Mouse (Mus musculus) liver, adult 2 months (tissue): Measurements from ENCODE around the gene Stat1. TPM values are rescaled to one million over a fixed set of nuclear protein-coding genes. Genes with fewer than 3 reads are reported as not detected.

ENCODE experiments used
- DNase-seq: peaks from one replicate; pipeline ENCODE4 v3.0.0-alpha.2; 2011; ENCODE audit warnings: low read depth, low spot score; ENCODE audit errors: extremely low read depth
- H3K27ac ChIP-seq: fragments of 200-500 bp; replicated peaks from 2 replicates; pipeline ENCODE4 v1.5.1; 2012; ENCODE audit warnings: low read depth, mild to moderate bottlenecking, control low read depth, inconsistent platforms, low read length; ENCODE audit not compliant: insufficient read depth
- H3K27me3 ChIP-seq: fragments of 200-500 bp; 2 replicates; pipeline ENCODE4 v1.6.1; 2012; ENCODE audit warnings: mild to moderate bottlenecking, moderate library complexity, low read length, inconsistent platforms; ENCODE audit not compliant: control insufficient read depth, insufficient read depth
- H3K36me3 ChIP-seq: fragments of 200-500 bp; 2 replicates; pipeline ENCODE4 v1.6.1; 2012; ENCODE audit warnings: low read length, inconsistent platforms; ENCODE audit not compliant: control insufficient read depth, insufficient read depth
- H3K4me1 ChIP-seq: fragments of 200-500 bp; 2 replicates; pipeline ENCODE4 v1.6.1; 2011; ENCODE audit warnings: low read length; ENCODE audit not compliant: control insufficient read depth, insufficient read depth
- H3K4me3 ChIP-seq: fragments of 200-500 bp; 2 replicates; pipeline ENCODE4 v1.5.1; 2011; ENCODE audit warnings: low read depth, mild to moderate bottlenecking, control low read depth, low read length, moderate library complexity; ENCODE audit not compliant: insufficient read depth
- H3K79me2 ChIP-seq: fragments of 200-500 bp; 2 replicates; pipeline ENCODE4 v1.6.1; 2012; ENCODE audit warnings: inconsistent platforms, mild to moderate bottlenecking, low read length, moderate library complexity; ENCODE audit not compliant: control insufficient read depth, insufficient read depth
- H3K9ac ChIP-seq: fragments of 200-500 bp; 2 replicates; pipeline ENCODE4 v1.6.1; 2012; ENCODE audit warnings: low read depth, mild to moderate bottlenecking, control low read depth, inconsistent platforms, low read length
- CTCF ChIP-seq: fragments of 200-500 bp; IDR thresholded peaks from 2 replicates; pipeline ENCODE4 v1.5.1; 2011; ENCODE audit warnings: low read depth, low read length, control low read depth
- POLR2A ChIP-seq: fragments of 200-500 bp; IDR thresholded peaks from 2 replicates; pipeline ENCODE4 v1.6.1; 2011; ENCODE audit warnings: low read length, control low read depth; ENCODE audit not compliant: insufficient read depth; ENCODE audit errors: extremely low read depth
- WGBS: fragments of 180-500 bp; shearing (Covaris S2); methylation state at CpG from one replicate; pipeline ENCODE4 v1.1.7; 2018; 5-methylcytosine and 5-hydroxymethylcytosine counted together
- polyA plus RNA-seq: library from polyadenylated mRNA; depleted of rRNA; stranded (reverse); fragments of >200 nt; gene quantifications from 2 replicates; pipeline ENCODE4 v1.2.3, GENCODE M21; 2012
- total RNA-seq: library from RNA; depleted of rRNA; stranded (reverse); fragments of >200 nt; gene quantifications from 2 replicates; pipeline ENCODE4 v1.2.3, GENCODE M21; 2014

Gene Stat1
- total and polyA plus RNA-seq, 2 experiments, result 54.3 to 87.4 TPM

- 71% methylated on average over 3 of the region's 3 CpGs for WGBS
- no peak overlapping the region for H3K4me3 ChIP-seq
These were observed 1.8 kb downstream of the Stat1 start for GRCm38 (mm10) chr1:52121052-52121451.

DNA sequence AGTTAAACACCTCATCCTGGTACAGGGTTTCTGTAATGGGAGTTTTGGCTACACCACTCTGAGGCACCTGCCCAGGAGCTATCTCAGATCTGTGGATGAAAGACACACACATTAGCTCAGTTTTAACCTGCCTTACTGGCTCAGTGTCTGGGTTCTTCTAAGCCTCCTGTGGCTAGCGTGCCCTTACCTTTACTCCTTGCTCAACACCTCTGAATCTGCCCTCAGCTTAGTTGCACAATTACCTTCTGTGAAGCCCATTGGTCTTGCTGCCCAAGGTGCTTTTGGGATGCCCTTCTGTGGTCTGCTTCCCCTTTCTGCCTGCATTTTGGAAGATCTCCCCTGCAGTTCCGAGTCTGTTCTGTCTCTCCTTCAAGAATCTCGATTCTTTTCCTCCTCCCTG, 5.6 kb downstream of the Stat1 start:
- WGBS, result 62% methylated on average over 3 of the region's 3 CpGs
- no peak for TF ChIP-seq POLR2A
- TF ChIP-seq CTCF, result no peak
- no peak overlapping the region for H3K9ac ChIP-seq
- H3K4me3 ChIP-seq, result no peak overlapping the region
- H3K36me3 ChIP-seq, result peaks cover 57% of the 10 kb centered on the region
- H3K79me2 ChIP-seq, result peaks cover 2% of the 10 kb centered on the region; the same call in 1 of the 2 replicates
- H3K27me3 ChIP-seq, result no peaks in the 10 kb centered on the region
- no peak for DNase-seq
- no peak overlapping the region for H3K27ac ChIP-seq
- peaks cover 5% of the 10 kb centered on the region for H3K4me1 ChIP-seq

More at GRCm38 (mm10) chr1:52121052-52121451, 1.8 kb downstream of the Stat1 start:
- peaks cover 12% of the 10 kb centered on the region for H3K4me1 ChIP-seq
- H3K36me3 ChIP-seq, result peaks cover 31% of the 10 kb centered on the region
- H3K9ac ChIP-seq, result no peak overlapping the region; the same call in 1 of the 2 replicates
- no peak for DNase-seq
- peaks cover 2% of the 10 kb centered on the region; the same call in 1 of the 2 replicates for H3K79me2 ChIP-seq
- TF ChIP-seq CTCF (no peak), POLR2A (no peak)
- H3K27me3 ChIP-seq, result no peaks in the 10 kb centered on the region
- H3K27ac ChIP-seq, result no peak overlapping the region

DNA sequence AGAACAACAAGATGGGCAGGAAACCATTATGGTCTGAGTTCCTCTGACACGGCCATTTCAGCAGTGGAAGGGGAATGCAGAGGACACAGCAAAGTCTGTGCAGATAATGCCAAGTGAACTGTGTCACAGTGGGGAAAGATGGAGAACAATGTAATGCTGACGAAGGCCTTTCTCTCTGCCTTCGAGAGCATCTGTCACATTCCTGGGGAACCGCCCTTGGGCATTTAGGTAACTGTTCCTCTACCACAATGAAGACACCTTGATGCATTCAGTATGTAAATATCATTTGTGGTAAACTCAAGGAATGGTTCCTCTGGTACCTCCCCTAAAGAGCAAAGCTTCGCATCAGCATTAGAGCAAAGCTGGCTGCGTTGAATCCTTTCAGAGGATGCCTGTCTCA, 8.1 kb downstream of the Stat1 start:
- no peak overlapping the region for H3K4me3 ChIP-seq
- no peak overlapping the region for H3K27ac ChIP-seq
- TF ChIP-seq CTCF (no peak), POLR2A (no peak)
- peaks cover 2% of the 10 kb centered on the region; the same call in 1 of the 2 replicates for H3K79me2 ChIP-seq
- DNase-seq, result no peak
- H3K36me3 ChIP-seq, result peaks cover 72% of the 10 kb centered on the region
- H3K9ac ChIP-seq, result no peak overlapping the region
- no peaks in the 10 kb centered on the region for H3K4me1 ChIP-seq
- WGBS, result 90% methylated on average over 6 of the region's 6 CpGs
- H3K27me3 ChIP-seq, result no peaks in the 10 kb centered on the region

- no peak for TF ChIP-seq POLR2A
- no peak for TF ChIP-seq CTCF
- Histone ChIP-seq H3K4me3 (no peak overlapping the region), H3K4me1 (no peaks in the 10 kb centered on the region), H3K27ac (no peak overlapping the region), H3K79me2 (no peaks in the 10 kb centered on the region), H3K36me3 (peaks cover 74% of the 10 kb centered on the region), H3K27me3 (no peaks in the 10 kb centered on the region), H3K9ac (no peak overlapping the region)
- no peak for DNase-seq
- whole genome bisulfite sequencing, result 85% methylated on average over 6 of the region's 6 CpGs
These were observed 10.6 kb downstream of the Stat1 start for GRCm38 (mm10) chr1:52129794-52130193.

- DNase-seq, result no peak
- no peak for TF ChIP-seq CTCF
- TF ChIP-seq POLR2A, result no peak
- H3K4me3 ChIP-seq, result no peak overlapping the region
- H3K4me1 ChIP-seq, result no peaks in the 10 kb centered on the region
- 74% methylated on average over 11 of the region's 11 CpGs for WGBS
- no peaks in the 10 kb centered on the region for H3K79me2 ChIP-seq
- no peak overlapping the region for H3K9ac ChIP-seq
- peaks cover 79% of the 10 kb centered on the region for H3K36me3 ChIP-seq
- no peaks in the 10 kb centered on the region for H3K27me3 ChIP-seq
- H3K27ac ChIP-seq, result no peak overlapping the region
These were observed 12.6 kb downstream of the Stat1 start for GRCm38 (mm10) chr1:52131787-52132377.

- WGBS, result 94% methylated on average over 8 of the region's 8 CpGs
- Histone ChIP-seq H3K36me3 (peaks cover 86% of the 10 kb centered on the region), H3K4me1 (no peaks in the 10 kb centered on the region), H3K27ac (no peak overlapping the region), H3K27me3 (no peaks in the 10 kb centered on the region), H3K9ac (no peak overlapping the region), H3K79me2 (no peaks in the 10 kb centered on the region), H3K4me3 (no peak overlapping the region)
- no peak for DNase-seq
- TF ChIP-seq POLR2A, result no peak
- no peak for TF ChIP-seq CTCF
These were observed 14.0 kb downstream of the Stat1 start for GRCm38 (mm10) chr1:52133254-52133653.
